Mouse (Mus musculus) spleen, adult 12 weeks (tissue): Measurements from ENCODE around the gene Nexmif.
"Not testable (repeated sequence)": the region's sequence is repeated elsewhere in the genome, so short reads cannot be mapped to it uniquely, and the experiment has no call there.

Source experiments
- DNase-seq: peaks from one replicate; pipeline ENCODE4 v3.0.0; 2022; ENCODE audit warnings: low spot score

Nexmif gene

GRCm38 (mm10) chrX:104200736-104201591 lies at the start of gene Nexmif:
Nexmif (minus strand) TSS chrX:104201185.
- DNase-seq: no peak

GRCm38 (mm10) chrX:104208701-104209100 lies 7.7 kb upstream of the Nexmif start:
- no peak for DNase-seq

GRCm38 (mm10) chrX:104201592-104202139 lies 681 bp upstream of the Nexmif start:
- no peak for DNase-seq

GRCm38 (mm10) chrX:104200388-104200735 lies 623 bp downstream of the Nexmif start:
- no peak for DNase-seq

- DNase-seq: no peak
Measured at GRCm38 (mm10) chrX:104199611-104200387, 1.2 kb downstream of the Nexmif start.

GRCm38 (mm10) chrX:104199070-104199469 lies 1.9 kb downstream of the Nexmif start:
- no peak for DNase-seq

GRCm38 (mm10) chrX:104196561-104196960 lies 4.4 kb downstream of the Nexmif start:
- no peak for DNase-seq

- no peak for DNase-seq
Measured at GRCm38 (mm10) chrX:104179257-104179656, 21.7 kb downstream of the Nexmif start.

- DNase-seq: no peak
Measured at GRCm38 (mm10) chrX:104150072-104150471, 50.9 kb downstream of the Nexmif start.

GRCm38 (mm10) chrX:104115266-104115665 lies 85.7 kb downstream of the Nexmif start:
- DNase-seq: not testable (repeated sequence)

GRCm38 (mm10) chrX:104114596-104114995 lies 86.4 kb downstream of the Nexmif start:
- no peak for DNase-seq

- DNase-seq: no peak
Measured at GRCm38 (mm10) chrX:104054848-104055247, 146.1 kb downstream of the Nexmif start.

GRCm38 (mm10) chrX:104040276-104040675 lies 160.7 kb downstream of the Nexmif start:
- DNase-seq: no peak

GRCm38 (mm10) chrX:104033843-104034242 lies 167.1 kb downstream of the Nexmif start:
- no peak for DNase-seq

GRCm38 (mm10) chrX:104032756-104033155 lies 168.2 kb downstream of the Nexmif start:
- DNase-seq: no peak
